Mouse (Mus musculus) midbrain, embryonic 15.5 days (tissue): ENCODE measurements at regions not wholly inside any gene's neighbourhood (a gene's known extent, or its start where the extent isn't known, plus 50 kb on each side); places are given as distances from the start of the nearest gene placed in this dataset.

Source experiments
- ATAC-seq: fragments of 200-750 bp; cut with Nextera tagmentation; replicated peaks from 2 replicates; pipeline ENCODE4 v1.8.0; 2017; ENCODE audit warnings: moderate TSS enrichment
- H3K27ac ChIP-seq: fragments of 300-500 bp; sonication (generic); 2 replicates; pipeline ENCODE4 v1.5.1; 2015; ENCODE audit warnings: mild to moderate bottlenecking, inconsistent platforms
- H3K27me3 ChIP-seq: fragments of 300-500 bp; sonication (generic); replicated peaks from 2 replicates; pipeline ENCODE4 v1.6.1; 2015; ENCODE audit warnings: inconsistent platforms
- H3K36me3 ChIP-seq: fragments of 300-500 bp; sonication (generic); replicated peaks from 2 replicates; pipeline ENCODE4 v1.6.1; 2015; ENCODE audit warnings: inconsistent platforms
- H3K4me1 ChIP-seq: fragments of 300-500 bp; sonication (generic); 2 replicates; pipeline ENCODE4 v1.6.1; 2015; ENCODE audit warnings: inconsistent platforms
- H3K4me2 ChIP-seq: fragments of 300-500 bp; sonication (generic); 2 replicates; pipeline ENCODE4 v1.6.1; 2015; ENCODE audit warnings: inconsistent platforms, mild to moderate bottlenecking, moderate library complexity
- H3K4me3 ChIP-seq: fragments of 300-500 bp; sonication (generic); 2 replicates; pipeline ENCODE4 v1.5.1; 2015; ENCODE audit warnings: mild to moderate bottlenecking, inconsistent platforms
- H3K9ac ChIP-seq: fragments of 300-500 bp; sonication (generic); 2 replicates; pipeline ENCODE4 v1.6.1; 2015; ENCODE audit warnings: mild to moderate bottlenecking, inconsistent platforms
- H3K9me3 ChIP-seq: fragments of 300-500 bp; sonication (generic); 2 replicates; pipeline ENCODE4 v1.6.1; 2016; ENCODE audit warnings: inconsistent platforms
- WGBS: fragments of 180-500 bp; shearing (Covaris S2); methylation state at CpG from one replicate; pipeline ENCODE4 v1.1.7; 2015; ENCODE audit warnings: mixed read lengths; 5-methylcytosine and 5-hydroxymethylcytosine counted together

DNA sequence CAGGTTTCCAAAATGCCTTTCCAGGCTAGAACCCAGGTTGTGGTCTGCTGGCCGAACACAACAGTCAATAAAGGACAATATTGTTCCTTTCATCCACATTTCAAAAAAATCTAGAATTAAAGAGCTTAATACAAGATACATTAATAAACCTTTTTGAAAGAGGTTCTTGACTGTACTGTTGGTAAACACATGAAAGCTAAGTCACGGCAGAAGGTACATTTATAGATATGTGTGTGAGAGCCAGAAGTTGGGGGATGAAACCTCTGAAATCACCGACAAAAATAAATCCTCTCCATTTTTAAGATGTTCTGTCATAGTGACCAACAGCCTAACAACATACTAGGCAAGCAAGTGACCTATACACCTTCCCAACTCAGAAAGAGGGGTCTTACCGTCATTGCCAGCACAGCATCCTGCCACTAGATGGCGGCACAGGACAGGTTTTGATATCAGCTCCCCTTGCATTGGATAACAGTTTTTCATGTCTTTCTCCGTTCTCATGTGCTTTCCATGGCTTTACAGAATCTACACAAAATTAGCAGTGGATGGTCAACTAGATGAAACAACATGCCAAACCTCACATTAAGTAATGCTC lies 131.1 kb upstream of the Rapgef5 start:
- H3K36me3 ChIP-seq = no peaks in the 10 kb centered on the region
- H3K9ac ChIP-seq = no peak overlapping the region
- H3K4me3 ChIP-seq = no peak overlapping the region
- no peaks in the 10 kb centered on the region for H3K4me1 ChIP-seq
- 12% methylated on average over 6 of the region's 6 CpGs for WGBS
- H3K9me3 ChIP-seq = no peaks in the 10 kb centered on the region
- H3K27me3 ChIP-seq = no peaks in the 10 kb centered on the region
- no peak overlapping the region; the same call in 1 of the 2 replicates for H3K4me2 ChIP-seq
- ATAC-seq = peak; percentile 85; the same call in 1 of the 2 replicates
- H3K27ac ChIP-seq = no peak overlapping the region

DNA sequence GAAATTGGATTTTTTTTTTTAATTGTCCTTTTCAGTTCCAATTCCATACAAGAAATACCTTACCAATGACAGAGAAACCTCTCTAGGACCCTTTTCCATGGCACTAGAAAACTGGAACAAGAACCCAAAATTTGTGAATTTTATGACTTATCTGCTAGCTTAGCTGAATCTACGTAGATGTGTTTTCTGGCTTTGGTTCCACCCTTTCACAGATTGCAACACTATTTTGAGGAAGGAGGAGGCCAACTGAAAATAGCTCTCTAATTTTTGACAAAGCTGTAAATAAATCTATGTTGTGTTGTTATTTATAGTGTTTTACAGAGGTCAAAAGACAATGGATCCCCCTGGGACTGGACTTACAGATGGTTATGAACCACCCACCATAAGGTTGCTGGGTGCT lies 130.6 kb upstream of the Rapgef5 start:
- no peak overlapping the region for H3K27ac ChIP-seq
- H3K4me3 ChIP-seq = no peak overlapping the region
- 91% methylated on average over 1 of the region's 1 CpGs for WGBS
- no peak overlapping the region for H3K9ac ChIP-seq
- H3K36me3 ChIP-seq = no peaks in the 10 kb centered on the region
- no peak for ATAC-seq
- no peaks in the 10 kb centered on the region for H3K4me1 ChIP-seq
- H3K27me3 ChIP-seq = no peaks in the 10 kb centered on the region
- H3K9me3 ChIP-seq = no peaks in the 10 kb centered on the region
- H3K4me2 ChIP-seq = no peak overlapping the region

DNA sequence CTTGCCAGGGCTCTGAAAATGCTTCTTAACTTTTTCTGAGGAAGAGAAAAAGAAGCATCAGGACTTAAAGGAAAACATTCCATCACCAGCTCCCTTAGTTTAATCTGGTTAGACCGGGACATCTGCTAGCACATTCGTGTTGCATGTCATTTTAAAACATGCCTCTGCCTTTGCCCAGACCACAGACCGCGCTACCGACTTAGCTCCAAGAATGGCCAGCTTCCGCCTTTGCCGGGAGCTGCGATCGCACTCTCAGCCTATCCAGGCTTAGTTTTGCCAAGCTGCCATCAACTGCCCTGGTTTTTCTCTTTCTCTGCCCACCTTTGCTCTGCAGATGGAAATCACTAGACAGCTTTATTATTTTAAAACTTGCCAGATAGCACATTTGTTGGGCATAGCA lies 129.3 kb upstream of the Rapgef5 start:
- Histone ChIP-seq H3K9ac (no peak overlapping the region), H3K9me3 (no peaks in the 10 kb centered on the region), H3K4me3 (no peak overlapping the region), H3K36me3 (no peaks in the 10 kb centered on the region), H3K4me2 (no peak overlapping the region), H3K27ac (no peak overlapping the region), H3K27me3 (no peaks in the 10 kb centered on the region), H3K4me1 (no peaks in the 10 kb centered on the region)
- no peak for ATAC-seq
- WGBS = 86% methylated on average over 9 of the region's 9 CpGs

DNA sequence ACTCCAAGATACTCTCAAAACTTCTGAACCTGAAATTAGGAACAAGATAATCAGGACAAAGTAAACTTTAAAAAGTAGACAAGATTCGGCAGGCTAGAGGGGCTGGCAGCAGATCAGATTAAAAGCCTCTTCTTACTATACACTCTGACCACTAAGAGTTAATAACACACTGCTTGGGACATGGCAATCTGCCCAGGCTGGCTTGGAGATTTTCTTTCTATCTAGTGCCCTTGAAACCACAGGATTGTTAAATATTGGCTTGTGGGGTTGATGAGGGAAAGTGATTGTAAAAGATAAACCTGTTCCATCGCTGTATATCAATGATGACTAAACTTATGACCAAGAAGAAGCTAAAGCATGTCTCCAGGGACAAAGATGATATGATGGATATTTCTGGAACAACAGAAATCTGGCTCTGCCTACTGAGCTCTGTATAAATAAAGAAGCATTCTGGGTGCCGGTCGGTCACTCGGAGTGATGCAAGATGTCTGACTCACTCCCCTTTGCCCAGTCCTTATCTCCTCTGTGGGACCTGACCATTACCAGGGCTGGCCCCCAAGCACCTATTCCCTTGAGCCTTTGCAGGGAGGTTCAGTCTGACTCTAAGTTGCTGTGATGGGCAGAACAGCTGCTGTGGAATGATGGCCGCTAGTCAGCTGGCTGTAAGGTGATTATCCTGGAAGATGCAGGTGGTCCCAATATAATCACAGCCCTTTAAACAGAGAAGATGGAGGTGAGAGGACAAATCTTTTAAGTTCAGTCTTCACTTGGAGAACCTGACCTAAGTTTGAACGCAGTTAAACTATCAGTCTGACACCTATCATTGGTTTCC lies 126.5 kb upstream of the Rapgef5 start:
- Histone ChIP-seq H3K4me2 (no peak overlapping the region), H3K36me3 (no peaks in the 10 kb centered on the region), H3K9me3 (no peaks in the 10 kb centered on the region), H3K9ac (no peak overlapping the region), H3K27me3 (no peaks in the 10 kb centered on the region), H3K4me1 (no peaks in the 10 kb centered on the region), H3K4me3 (no peak overlapping the region), H3K27ac (no peak overlapping the region)
- 75% methylated on average over 7 of the region's 7 CpGs for WGBS
- no peak for ATAC-seq

DNA sequence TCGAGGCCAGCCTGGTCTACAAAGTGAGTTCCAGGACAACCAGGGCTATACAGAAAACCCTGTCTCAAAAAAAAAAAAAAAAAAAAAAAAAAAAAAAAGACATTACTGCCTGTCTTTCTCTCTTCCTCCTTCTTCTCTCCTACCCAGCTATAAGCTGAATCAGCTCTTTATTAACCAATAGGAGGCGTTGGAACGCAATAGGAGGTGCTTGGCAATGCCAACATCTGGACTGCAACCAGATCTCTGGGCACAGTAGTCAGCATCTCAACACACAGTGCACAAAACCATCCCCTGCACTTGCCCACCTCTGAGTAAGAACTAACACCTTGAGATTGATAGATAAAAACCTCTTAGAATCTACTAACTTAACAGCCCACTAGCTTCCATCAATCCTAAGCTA lies 118.8 kb upstream of the Rapgef5 start:
- Histone ChIP-seq H3K4me1 (no peaks in the 10 kb centered on the region), H3K36me3 (no peaks in the 10 kb centered on the region), H3K27ac (no peak overlapping the region), H3K27me3 (no peaks in the 10 kb centered on the region), H3K4me3 (no peak overlapping the region), H3K4me2 (no peak overlapping the region), H3K9ac (no peak overlapping the region), H3K9me3 (no peaks in the 10 kb centered on the region)
- 100% methylated on average over 3 of the region's 3 CpGs for WGBS
- ATAC-seq = no peak

DNA sequence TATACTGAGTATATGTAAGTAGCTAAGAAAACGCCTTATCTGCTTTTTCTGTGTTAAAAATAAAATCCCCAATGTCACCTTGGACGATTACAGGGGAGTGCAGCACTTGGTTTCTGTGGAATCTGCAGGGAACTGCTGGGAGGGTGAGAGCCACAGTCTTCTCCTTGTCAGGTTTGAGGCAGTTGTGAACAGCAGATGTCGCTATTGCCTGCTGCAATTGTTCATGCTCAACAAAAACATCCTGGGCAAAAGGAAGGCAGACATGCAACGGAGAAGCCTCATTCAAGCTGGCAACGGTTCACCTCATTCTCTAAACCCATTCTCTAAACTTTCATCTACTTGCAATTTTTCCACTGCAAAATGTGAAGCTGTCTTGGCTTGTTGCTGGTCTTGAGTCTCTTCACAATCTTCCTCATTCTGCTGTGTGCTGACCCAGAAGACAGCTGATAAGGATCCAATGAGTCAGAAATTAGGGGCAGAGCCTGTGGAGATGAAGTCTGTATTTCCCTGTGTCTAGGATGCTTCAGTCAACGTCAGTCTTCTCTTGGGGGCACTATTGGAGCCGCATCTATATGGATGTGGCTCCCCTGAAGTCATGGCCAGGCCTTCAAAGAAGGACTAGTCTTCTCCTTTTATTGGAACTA lies 112.6 kb upstream of the Rapgef5 start:
- no peak overlapping the region for H3K4me3 ChIP-seq
- H3K27me3 ChIP-seq = no peaks in the 10 kb centered on the region
- peak; percentile 90 for ATAC-seq
- H3K27ac ChIP-seq = no peak overlapping the region
- no peak overlapping the region for H3K9ac ChIP-seq
- no peaks in the 10 kb centered on the region for H3K4me1 ChIP-seq
- H3K36me3 ChIP-seq = no peaks in the 10 kb centered on the region
- no peak overlapping the region for H3K4me2 ChIP-seq
- WGBS = 6% methylated on average over 7 of the region's 7 CpGs
- H3K9me3 ChIP-seq = no peaks in the 10 kb centered on the region

DNA sequence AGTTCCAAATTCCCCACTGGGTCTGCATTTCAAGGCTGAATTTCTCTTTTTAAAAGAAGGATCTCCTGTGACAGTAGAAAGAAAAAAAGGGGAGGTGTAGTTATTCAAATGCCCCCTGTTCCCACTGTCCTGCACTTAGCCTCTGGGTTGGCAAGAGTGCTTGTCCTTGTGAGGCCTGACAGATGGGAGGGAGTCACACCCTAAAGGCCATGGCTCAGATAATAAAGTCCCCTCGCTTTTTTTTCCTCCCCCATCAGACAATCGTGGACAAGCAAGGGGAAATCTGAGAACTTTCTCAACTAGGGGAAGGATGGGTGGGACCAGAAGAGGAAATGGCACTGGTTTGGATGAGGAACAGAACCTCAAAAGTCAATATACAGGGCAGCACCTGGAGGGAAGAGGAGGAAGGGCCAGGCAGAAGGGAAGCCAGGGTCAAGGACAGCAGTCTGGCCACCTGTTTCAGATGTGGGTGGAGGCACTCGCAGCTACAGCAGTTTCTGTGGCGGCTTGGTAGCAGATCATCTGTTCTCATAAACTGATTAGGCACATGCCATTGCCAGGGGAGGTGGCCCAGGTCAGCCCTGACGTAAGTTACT lies 112.0 kb upstream of the Rapgef5 start:
- Histone ChIP-seq H3K9ac (no peak overlapping the region), H3K36me3 (no peaks in the 10 kb centered on the region), H3K27me3 (no peaks in the 10 kb centered on the region), H3K27ac (no peak overlapping the region), H3K4me2 (no peak overlapping the region), H3K4me1 (no peaks in the 10 kb centered on the region), H3K9me3 (no peaks in the 10 kb centered on the region), H3K4me3 (no peak overlapping the region)
- no peak for ATAC-seq
- whole genome bisulfite sequencing = 63% methylated on average over 5 of the region's 5 CpGs

DNA sequence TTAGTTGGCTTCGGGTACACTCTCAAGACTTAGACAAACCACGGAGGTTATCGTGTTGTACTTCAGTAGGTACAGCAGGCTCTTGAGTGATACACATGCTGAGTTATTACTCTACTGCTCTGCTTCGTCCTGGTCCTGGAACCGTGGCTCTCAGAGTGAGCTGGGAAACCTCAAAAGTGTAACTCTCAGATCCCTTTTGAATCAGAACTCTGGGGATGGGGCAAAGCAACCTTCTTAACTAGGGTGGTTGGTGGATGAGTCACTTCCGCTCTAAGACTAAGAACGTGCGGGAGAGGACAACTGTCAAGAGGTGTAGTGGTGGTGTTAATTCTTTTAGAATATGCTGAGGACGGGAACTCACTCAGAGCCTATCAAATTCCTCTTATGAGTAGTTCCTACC lies 109.4 kb upstream of the Rapgef5 start:
- no peaks in the 10 kb centered on the region for H3K9me3 ChIP-seq
- H3K27me3 ChIP-seq = no peaks in the 10 kb centered on the region
- WGBS = 93% methylated on average over 9 of the region's 9 CpGs
- H3K36me3 ChIP-seq = no peaks in the 10 kb centered on the region
- no peak overlapping the region for H3K27ac ChIP-seq
- no peaks in the 10 kb centered on the region for H3K4me1 ChIP-seq
- ATAC-seq = no peak
- H3K9ac ChIP-seq = no peak overlapping the region
- H3K4me3 ChIP-seq = no peak overlapping the region
- H3K4me2 ChIP-seq = no peak overlapping the region

DNA sequence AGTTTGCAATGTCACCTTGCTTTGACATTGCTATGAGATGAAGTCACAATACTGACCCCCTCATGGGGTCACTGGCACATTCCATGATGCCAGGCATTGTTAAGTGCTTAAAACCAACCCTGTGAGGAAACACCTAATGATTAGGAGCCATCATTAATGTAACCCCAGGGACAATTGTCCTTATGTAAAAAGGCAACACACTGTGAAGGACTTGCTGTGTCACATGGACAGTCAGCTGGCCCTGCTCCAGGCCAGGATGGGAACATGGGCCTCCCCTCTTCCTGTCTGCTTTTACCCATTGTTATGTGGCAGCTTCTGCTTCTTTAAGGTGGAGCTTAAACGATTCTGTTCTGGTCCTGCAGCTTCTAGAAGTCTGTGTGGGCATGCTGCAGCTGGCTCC lies 105.7 kb upstream of the Rapgef5 start:
- no peaks in the 10 kb centered on the region for H3K9me3 ChIP-seq
- no peaks in the 10 kb centered on the region for H3K36me3 ChIP-seq
- H3K4me2 ChIP-seq = no peak overlapping the region
- WGBS = 35% methylated on average over 1 of the region's 1 CpGs
- no peak overlapping the region for H3K4me3 ChIP-seq
- H3K4me1 ChIP-seq = peaks cover 10% of the 10 kb centered on the region; the same call in 1 of the 2 replicates
- H3K27me3 ChIP-seq = no peaks in the 10 kb centered on the region
- no peak overlapping the region for H3K27ac ChIP-seq
- no peak overlapping the region for H3K9ac ChIP-seq
- no peak for ATAC-seq

DNA sequence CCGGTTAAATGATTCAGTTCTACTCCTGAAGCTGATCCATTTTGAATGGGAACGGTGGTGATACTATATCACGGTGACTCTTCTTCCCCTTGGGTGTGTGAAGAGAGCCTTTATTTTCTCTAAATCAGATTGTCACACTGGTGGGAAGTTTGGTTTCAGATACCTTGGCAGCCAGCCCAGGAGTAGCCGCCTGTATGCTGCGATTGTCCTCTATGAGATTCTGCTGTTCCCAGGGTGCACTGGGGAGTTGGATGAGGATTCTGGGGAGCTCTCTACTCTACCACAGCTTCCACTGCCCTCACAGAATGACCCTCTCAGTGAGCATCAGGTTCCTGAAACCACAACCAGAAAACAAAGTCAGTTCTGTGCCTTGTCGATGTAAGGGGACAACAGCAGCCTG lies 104.0 kb upstream of the Rapgef5 start:
- H3K27me3 ChIP-seq = no peaks in the 10 kb centered on the region
- H3K36me3 ChIP-seq = no peaks in the 10 kb centered on the region
- H3K4me3 ChIP-seq = no peak overlapping the region
- no peaks in the 10 kb centered on the region for H3K9me3 ChIP-seq
- no peak for ATAC-seq
- H3K27ac ChIP-seq = no peak overlapping the region
- H3K9ac ChIP-seq = no peak overlapping the region
- peaks cover 10% of the 10 kb centered on the region; the same call in 1 of the 2 replicates for H3K4me1 ChIP-seq
- WGBS = 50% methylated on average over 6 of the region's 6 CpGs
- H3K4me2 ChIP-seq = no peak overlapping the region

DNA sequence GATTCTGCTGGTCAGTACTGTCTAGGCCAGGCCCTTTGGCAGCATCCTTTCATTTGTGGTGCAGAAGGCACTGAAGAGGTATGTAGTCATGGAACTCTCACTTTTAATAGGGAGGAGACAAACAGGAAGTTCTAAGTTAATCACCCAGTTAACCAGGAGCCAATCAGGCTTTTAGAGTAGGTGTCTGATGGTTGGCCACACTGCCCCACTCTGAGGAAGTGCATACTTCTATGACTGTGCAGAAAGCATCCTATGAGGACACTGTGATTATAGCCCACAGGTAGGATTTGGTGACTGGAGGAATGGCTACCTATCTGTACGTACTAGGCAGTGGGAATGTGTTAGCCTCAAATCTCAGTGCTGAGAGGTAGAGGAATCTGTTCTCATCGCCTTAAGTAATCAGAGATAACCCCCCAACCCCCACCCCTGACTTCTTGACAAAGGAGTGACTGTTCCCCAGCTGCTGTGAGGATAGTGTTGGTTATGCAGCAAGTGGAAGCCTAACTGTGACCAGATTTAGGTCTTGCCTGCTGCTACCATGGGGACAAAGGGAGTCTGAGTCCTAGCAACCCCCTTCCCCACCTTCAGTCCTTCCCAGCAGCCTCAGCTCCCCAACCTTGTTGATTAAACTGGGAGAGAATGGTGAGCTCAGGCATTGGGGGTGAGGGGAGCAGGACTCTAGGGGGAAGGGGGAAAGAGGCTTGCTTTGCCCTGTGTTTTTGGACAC lies 103.3 kb upstream of the Rapgef5 start:
- Histone ChIP-seq H3K4me2 (no peak overlapping the region), H3K9ac (no peak overlapping the region), H3K27me3 (no peaks in the 10 kb centered on the region), H3K36me3 (no peaks in the 10 kb centered on the region), H3K27ac (peak overlapping the region; percentile 14; the same call in 1 of the 2 replicates), H3K4me1 (peaks cover 10% of the 10 kb centered on the region; the same call in 1 of the 2 replicates), H3K9me3 (no peaks in the 10 kb centered on the region), H3K4me3 (no peak overlapping the region)
- ATAC-seq = peak; percentile 40; the same call in 1 of the 2 replicates
- 59% methylated on average over 2 of the region's 2 CpGs for WGBS

DNA sequence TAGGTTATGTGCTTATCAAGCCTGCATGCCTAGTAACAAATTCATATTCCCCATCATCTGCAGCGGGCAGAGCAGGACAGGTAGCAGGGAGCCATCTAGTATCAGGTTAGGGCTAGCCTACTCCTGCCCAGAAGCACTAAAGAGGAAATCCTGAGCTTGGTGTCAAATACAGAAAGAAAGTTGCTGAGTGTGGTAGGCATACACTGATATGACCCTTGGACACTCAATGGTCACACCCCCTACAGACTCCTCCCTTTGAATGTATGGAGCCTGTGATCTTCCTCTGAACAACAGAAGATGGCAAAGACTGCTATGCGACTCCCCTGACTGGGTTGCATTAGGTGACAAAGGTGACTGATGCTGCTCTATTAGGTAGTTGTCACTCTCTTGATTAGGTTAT lies 102.3 kb upstream of the Rapgef5 start:
- no peak overlapping the region for H3K9ac ChIP-seq
- no peak overlapping the region for H3K4me3 ChIP-seq
- no peak for ATAC-seq
- WGBS = 90% methylated on average over 2 of the region's 2 CpGs
- H3K27me3 ChIP-seq = no peaks in the 10 kb centered on the region
- no peak overlapping the region for H3K4me2 ChIP-seq
- H3K4me1 ChIP-seq = peaks cover 10% of the 10 kb centered on the region; the same call in 1 of the 2 replicates
- no peaks in the 10 kb centered on the region for H3K9me3 ChIP-seq
- no peak overlapping the region for H3K27ac ChIP-seq
- H3K36me3 ChIP-seq = no peaks in the 10 kb centered on the region
